Mouse (Mus musculus) ovary, adult 10 weeks (tissue): ENCODE results near the gene Cygb. TPM values are rescaled to one million over a fixed set of nuclear protein-coding genes. Genes with fewer than 3 reads are reported as not detected.

Experiments
- polyA plus RNA-seq: library from polyadenylated mRNA; stranded (reverse); fragments of 350-450 nt; fragmentation: Illumina TruSeq; extraction: RNeasy Lipid Tissue Mini Kit (QIAGEN cat#74804); gene quantifications from one replicate; pipeline ENCODE4 v1.2.3, GENCODE M21; 2014

Gene Cygb
- 2.0 TPM for polyA plus RNA-seq

DNA sequence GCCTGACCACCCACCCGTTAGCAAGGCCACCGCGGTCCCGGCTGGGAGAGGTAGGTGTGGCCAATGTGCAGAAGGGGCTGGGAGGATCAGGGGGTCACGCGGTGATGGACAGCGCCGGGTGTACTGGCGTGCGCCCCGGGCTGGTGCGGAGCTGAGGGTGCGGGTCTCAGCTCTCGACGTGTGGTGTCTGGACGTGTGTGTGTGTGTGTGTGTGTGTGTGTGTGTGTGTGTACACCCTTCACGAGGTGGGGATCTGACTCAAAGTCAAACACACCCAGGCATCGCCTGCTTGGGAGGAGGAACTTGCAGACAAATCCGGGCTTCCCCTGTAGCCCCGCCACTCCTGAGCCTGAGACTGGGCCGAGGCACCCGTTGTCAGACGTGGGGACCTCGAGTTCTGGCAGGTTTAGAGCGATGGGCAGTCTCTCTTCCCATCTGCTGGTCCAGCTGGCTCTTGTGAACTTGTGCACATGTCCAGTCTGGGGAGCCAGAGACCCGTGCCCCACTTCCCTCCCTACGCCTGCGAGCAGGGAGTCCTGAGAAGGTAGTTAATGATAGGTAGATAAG, at the start of gene Cygb:
Cygb (minus strand) TSS at position 59 of the 567 bp plus-strand sequence.

DNA sequence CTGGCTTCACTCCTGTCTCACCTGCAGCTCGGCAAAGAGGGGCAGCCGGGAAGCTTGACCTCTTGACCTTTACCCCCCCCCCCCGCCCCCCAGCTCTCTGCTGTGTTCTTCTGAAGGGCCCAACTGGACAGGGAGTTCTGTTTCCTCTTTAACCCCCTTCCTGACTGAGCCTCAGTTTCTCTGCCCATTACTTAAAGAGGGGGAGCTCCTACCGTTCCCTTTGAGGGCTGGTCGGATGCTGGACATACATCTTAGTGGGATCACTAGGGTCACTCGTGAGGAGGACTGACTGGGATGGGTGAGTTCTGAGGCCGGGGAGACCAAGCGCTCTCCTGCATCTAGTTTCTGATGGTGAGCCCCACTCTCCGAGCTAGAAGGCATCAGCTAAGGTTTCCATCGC, 879 bp downstream of the Cygb start, which contains the start of gene Prcd:
Prcd (plus strand) TSS at position 301 of the 400 bp plus-strand sequence.

DNA sequence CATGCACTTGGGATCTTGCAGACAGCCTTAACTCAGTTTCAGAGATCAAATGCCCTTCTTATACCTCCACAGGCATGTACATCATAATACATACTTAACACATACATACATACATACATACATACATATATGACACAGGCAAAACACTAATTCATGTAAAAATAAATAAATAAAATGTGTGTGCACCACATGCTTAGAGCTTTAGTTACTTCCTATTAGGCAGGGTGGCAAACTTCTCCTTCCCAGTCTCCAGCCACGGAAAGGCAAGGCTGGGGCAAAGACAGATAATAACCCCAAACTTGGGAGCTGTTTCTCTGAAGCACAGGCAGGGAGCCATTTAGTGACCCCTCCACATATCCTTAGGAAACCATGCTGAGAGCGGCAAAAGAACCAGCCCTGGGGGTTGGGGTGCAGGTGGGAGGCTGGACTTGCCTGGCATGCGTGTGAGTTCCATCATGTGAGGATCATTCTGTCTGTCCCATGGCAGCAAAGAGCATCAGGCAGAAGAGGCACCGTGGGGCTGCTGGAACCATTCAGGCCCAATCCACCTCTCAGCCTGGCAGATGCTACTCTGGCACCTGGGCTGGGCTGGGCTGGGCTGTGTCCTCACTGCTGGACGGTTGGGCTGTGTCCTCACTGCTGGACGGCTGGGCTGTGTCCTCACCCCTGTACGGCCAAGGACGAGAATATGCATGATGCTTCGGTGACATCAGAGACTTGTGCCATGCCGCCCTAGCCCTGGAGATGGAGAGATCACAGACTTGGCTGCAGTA, 27.6 kb downstream of the Cygb start, which contains the start of gene Rhbdf2:
Rhbdf2 (minus strand) TSS at position 721 of the 773 bp plus-strand sequence.

Other genes with a start within 250 kb of the Cygb start
- gene Rnf157, start 241.3 kb downstream of the Cygb start, polyA plus RNA-seq, result 0.88 TPM
- 7.1 TPM for gene Ubald2, start 220.2 kb downstream of the Cygb start, polyA plus RNA-seq
- gene Qrich2, start 188.1 kb downstream of the Cygb start, polyA plus RNA-seq, result not detected
- gene Prpsap1, start 160.1 kb downstream of the Cygb start, polyA plus RNA-seq, result 33.9 TPM
- gene Sphk1, start 123.4 kb downstream of the Cygb start, polyA plus RNA-seq, result 0.51 TPM
- gene Ube2o, start 72.9 kb downstream of the Cygb start, polyA plus RNA-seq, result 9.0 TPM
- not detected for gene Aanat, start 67.9 kb downstream of the Cygb start, polyA plus RNA-seq
- gene Rhbdf2, start 27.3 kb downstream of the Cygb start, polyA plus RNA-seq, result 0.11 TPM
- 1.3 TPM for gene Prcd, start 779 bp downstream of the Cygb start, polyA plus RNA-seq
- gene St6galnac1, start 121.2 kb upstream of the Cygb start, polyA plus RNA-seq, result not detected
- 19.1 TPM for gene Mxra7, start 173.7 kb upstream of the Cygb start, polyA plus RNA-seq
- 48.1 TPM for gene Mettl23, start 189.0 kb upstream of the Cygb start, polyA plus RNA-seq
- gene Jmjd6, start 189.1 kb upstream of the Cygb start, polyA plus RNA-seq, result 8.9 TPM
- 20.6 TPM for gene Mfsd11, start 198.1 kb upstream of the Cygb start, polyA plus RNA-seq
- 536 TPM for gene Srsf2, start 198.8 kb upstream of the Cygb start, polyA plus RNA-seq